Mouse (Mus musculus) layer of hippocampus, adult 11-12 months (tissue): ENCODE results near the gene Slc39a9.

Experiments used
- DNase-seq: peaks from one replicate; pipeline ENCODE4 v3.0.0; 2022; ENCODE audit warnings: low spot score

Slc39a9 gene

DNA sequence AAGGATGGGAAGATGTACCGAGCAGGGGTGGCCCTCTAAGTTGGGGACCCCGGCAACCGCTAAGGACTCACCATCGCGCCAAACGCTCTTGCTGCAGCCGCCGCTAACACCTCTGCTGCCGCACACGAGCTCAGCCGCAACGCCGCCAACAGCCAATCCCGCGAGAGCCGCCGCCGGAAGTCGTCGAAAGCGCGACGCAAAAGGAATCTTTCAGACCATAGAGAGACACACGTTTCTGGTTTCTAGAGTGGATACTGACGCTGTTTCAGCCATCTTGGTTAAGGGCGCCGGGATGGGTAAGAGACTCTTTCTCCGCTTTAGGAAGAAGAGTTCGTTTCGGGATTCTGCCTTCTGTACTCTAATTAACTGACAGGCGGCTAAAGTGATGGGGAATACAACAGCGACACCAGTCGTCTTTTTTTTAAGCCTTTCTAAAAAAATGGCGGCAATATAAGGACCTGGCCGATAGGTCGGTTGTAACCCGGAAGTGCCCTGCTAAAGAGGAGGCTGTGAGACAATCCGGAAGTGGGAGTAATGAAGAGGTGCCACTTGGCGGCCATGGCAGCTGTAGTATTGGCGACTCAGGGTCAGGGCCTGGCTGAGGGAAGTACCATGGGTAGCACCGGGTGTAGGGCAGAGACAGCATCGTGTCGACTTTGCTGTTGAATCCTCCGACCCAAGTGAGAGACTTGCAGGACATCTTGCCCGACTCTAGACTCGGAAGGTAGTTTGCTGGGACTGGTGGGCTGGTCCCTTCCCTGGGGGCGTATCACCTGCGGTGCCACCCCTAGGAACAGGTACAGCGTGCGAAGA is at the start of gene Slc39a9, which contains the start of gene Erh:
Slc39a9 (plus strand) TSS at position 191 of the 813 bp plus-strand sequence.
Erh (minus strand) TSS at position 649 of the 813 bp plus-strand sequence.
- peak; percentile 96 for DNase-seq

DNA sequence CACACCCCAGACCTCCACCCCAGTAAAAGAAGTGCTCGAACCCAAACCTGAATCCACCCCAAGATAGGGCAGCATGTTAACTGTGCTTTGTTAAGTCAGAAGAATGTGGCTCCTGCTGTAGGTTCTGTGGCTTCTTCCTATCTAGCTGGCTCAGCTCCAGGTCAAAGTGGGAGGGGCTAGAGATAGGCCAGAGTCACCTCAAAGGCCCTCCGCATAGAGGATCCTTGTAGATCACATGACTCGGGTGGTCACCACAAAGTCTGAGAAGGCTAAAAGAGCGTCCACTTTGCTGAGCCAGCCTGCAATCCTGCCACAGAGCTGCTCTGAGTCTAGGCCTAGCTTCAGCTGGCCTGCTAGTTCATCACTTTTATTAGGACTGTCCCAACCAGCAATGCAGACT is 49.5 kb upstream of the Slc39a9 start:
- DNase-seq = no peak

DNA sequence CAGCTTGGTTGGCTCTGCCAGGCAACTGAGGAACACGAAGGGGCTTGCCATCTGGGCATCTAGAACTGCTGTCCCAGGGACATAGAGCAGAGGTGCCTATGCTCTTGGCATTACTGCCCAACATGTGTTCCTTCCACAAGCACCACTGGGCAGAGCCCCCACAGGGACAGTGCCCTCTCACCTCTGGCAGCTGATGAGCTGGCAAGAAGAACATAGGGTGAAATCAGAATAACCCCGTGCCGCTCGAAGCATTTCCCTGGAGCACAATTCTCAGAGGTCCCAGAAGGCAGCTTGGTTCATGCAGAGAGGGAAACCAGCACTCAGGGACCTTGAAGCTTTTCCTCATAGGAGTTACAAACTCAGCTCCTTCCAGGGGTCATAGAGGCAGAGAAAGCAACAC is 48.9 kb upstream of the Slc39a9 start:
- no peak for DNase-seq

DNA sequence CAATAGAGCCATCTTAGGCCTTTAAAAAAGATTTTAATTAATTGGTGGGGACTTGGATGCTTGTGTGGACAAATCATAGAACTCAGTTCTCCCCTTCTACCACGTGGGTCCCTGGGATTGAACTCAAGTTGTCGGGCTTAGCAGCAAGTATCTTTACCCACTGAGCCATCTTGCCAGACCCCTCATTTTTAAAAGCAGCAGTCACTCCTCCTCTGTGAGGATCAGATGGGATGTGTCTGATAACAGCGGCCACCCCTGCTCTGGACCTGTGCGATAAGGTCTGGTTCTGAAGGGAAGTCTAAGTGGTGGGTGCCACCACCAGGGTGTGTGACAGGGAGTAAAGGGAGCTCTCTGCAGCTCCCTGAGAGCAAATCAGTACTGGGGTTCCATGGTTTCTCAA is 48.1 kb upstream of the Slc39a9 start:
- no peak for DNase-seq

DNA sequence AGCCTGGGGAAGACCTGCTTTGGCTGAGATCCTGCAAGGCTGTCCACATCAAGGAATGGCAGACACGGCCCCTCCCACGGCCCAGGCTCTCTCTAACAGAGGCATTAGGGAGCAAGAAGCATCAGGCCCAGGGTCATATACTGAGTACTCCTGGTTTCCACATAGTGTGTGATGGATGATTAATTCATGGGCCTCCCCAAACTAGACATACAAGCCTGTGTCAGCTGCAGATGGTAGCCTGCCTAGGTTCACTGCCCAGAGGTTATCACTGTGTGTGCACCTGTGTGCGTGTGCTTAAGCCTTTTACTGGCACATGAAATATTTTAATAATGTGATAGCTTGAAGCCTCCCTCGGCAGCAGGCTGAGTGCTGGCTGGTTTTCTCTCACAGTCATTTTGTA is 47.7 kb upstream of the Slc39a9 start:
- DNase-seq = no peak

DNA sequence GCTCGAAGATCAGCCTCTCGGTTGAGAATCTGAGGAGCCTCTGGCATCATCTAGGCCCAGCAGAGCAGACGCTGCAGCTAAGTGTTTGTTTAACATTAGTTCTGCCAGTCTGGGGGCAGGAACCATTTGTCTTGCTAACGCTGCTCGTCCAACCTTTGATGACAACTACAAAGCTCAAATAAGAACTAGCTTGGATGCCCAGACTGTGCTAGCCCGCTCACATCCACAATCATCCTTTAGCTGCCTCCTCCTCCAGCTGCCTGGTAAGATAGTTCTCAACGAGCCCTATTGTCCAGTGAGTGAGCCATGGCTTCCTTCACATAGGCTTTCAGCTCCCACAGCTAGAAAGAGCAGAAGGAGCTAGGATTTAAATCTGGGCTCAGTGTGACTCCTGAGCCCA is 45.4 kb upstream of the Slc39a9 start:
- no peak for DNase-seq

DNA sequence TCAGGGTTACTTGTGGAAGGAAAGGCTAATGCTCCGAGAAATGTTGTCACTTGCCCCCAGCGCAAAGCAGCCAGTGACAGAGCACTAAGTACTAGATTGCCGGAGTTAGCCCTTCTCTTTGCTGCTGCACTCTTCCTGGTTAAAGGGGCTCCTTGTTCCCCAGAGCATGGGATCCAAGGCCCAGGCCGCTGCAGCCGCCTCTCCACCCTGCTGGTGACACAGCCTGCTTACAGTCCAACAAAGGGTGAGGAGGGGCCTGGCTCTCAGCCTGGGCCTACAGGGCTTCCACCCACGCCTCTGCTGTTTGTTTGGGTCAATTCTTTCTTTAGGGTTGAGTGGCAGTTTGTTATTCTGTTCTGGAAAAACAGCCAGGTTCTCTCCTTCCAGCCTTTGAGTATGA is 44.9 kb upstream of the Slc39a9 start:
- DNase-seq = peak; percentile 75

DNA sequence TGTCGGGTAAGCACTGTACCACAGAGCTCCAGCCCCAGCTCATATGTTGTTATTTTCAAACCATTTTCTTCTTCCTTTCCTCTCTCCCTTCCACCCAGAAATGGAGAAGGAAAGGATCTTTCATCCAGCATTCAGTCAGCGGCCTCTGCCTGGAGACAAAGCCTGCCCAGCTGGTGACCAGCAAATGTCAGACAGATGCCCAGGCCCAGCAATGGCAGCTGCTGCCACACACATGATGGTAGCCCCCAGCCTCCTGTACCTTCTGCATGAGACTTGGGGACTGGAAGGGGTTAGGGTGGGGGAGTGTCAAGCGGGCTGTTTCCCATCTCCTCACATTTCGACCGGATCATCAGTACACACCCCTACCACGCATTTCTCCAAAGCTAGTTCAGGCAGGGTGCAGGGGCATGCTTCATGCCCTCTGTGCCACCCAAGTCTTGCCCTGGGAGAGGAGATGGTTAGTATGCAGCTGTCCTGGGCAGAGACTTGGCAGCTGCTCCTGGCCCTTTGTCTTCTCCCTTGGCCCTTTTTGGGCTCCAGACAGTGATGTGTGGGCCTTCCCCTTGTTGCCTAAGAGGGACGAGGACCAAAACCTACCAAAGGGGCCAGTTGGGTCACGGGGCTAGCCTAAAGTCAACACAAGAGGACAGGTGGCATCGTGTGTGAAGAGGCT is 42.0 kb upstream of the Slc39a9 start:
- no peak for DNase-seq

DNA sequence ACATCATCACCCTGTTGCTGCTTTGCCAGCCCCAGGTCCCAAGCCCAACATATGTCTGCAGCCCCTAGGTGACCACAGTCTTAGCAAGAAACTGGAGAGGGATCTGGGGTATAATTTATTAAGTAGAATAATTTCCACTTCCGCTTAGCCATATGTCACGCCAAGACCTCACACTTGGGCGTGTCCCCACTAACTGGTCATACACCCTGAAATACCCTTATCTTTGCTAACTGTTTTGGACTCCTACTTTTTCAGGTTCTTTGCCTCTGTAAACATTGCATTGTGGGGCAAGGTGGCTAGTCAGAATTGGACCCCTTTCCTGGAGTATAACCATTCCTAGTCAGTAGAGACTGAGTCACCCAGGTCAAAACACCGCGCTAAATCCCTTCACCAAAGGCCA is 41.3 kb upstream of the Slc39a9 start:
- DNase-seq = no peak

DNA sequence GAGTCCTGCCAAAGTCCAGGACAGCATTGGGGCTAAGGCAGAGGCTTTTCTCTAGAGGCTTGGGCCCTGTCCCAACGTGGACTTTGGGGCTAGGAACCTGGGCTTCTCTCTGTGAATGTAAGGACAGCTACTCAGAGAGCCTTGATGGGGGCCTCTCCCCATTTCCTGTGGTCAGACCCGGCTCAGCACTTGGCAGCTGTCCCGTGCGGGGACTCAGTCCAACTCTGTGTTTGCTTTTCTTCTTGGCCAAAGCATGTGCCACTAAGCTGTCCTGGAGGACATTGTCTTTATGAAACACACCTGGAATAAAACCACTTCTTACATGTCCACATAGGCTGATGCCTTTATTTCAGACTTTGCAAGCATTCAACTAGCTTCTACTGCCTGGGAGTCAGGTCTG is 40.1 kb upstream of the Slc39a9 start:
- DNase-seq = no peak

DNA sequence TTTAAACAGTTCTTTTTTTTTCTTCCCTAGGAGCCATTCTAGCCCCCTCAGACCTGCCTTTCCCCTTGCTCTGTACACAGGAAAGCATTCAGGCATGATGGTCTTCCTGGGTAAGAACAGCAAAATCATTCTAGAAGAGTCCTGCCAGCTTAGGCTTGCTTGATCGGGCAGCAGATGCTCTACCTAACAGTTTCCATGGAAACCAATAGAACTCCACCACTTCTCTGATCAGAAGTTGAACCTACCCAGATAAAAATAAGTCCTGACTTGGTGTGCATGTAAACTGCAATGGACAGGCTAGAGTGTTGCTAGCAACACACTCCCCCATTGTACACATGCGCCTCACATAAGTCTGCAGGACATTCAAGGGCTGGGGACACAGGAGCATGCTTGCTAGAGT is 39.5 kb upstream of the Slc39a9 start:
- DNase-seq = no peak

DNA sequence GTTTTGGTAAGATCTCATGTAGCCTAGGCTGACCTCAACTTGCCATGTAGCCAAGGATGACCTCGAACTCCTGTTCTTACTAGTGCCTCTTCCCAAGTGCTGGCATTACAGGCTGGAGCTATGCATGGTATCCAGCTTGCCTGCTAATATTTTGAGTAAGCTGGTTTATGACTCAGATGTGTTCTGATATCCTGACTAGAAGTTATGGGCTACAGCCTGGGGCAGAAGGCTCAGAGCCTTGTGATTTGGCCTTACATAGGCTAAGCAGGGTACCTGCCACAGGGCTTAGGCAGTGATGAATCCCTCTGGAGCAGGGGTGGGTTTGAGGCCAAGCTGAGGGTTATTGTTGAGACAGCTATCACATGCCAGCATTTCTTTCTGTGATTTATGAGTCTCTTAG is 35.1 kb upstream of the Slc39a9 start:
- no peak for DNase-seq

DNA sequence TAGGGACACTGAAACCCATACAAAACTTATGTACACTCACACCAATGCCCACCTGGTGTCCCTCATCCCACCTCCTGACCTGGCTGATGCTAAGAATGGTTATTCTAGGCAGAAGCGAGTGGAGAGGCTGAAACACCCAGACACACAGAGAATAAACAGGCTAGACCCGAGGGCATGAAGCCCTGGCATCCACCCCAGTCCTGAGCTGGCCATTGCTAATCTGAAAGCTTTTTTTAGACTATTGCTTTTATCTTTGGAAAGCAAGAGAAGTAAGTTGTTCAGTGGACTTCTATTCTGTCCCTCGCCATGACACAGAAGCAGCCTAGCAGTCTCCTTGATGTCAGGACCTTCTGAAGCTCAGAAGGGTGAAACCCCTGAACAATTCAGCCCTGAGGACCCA is 33.8 kb upstream of the Slc39a9 start:
- no peak for DNase-seq

DNA sequence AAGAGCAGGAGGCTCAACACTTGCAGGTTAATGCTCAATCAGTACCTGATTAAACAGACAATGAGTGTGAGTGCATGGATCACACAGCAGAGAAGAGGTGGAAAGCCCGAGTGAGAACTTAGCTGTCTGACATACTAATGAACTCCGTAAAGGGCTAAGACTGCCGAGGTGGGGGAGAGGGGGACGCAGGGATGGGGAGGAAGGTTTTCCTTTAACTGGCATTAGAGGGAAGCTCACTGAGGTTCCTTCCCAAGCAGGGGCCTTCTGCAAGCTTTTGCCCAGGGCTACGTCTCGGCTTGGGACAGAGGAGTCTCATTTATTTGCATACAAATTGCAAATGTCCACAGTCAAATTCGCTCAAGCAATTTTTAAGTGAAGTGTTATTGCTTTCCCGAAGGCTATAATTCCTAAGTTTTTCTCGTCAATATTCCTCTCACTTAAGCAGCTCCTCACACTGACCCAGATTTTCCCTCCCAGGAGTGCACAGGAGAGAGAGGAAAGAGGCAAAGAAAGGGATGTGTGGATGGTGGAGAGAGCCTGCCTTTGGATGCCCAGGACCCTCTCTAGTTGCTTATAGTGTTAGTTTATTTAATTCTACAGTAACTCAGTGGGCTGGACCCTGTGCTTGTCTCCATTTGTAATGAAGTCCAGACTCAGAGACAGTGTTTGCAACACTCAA is 31.4 kb upstream of the Slc39a9 start:
- no peak for DNase-seq

DNA sequence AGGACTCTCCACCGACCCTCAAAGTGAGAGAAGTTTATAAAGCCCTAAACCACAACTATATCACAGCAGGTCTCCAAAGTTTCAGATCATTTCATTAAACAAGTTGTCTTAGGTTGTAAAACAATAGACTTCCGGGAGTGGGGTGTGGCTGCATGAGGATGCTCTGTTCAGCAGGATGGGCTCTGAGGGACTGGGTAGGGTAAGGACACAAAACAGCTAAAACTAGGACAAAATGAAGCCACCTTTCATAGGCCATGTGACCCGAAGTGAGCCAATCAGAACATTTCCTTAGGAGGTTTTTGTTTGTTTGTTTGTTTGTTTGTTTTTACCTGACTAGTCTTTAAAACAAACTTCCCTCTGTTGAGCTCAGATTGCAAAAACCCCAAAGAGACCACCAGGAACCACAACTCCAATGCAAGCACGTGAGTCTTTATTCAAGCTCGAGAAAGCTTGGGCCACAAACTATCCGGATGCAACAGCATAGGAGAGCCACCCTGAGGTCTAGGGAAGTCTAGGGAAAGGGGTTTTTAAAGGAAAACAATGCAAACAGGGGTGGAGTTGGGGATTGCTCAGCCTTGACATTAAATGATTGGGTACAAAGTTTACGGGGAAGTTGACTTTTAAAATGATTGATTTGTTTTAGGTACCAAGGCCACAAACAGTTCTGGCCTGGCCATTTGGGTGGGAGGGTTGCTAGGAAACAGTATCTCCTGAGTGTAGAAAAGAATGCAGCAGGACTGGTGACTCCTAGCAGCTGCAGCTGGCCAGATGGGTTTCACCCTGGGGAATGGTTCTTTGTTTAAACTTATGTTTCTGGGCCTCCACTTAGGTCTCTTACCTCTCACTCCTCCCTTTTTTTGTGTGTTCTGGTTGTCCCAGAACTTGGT is 28.1 kb upstream of the Slc39a9 start:
- DNase-seq = no peak

DNA sequence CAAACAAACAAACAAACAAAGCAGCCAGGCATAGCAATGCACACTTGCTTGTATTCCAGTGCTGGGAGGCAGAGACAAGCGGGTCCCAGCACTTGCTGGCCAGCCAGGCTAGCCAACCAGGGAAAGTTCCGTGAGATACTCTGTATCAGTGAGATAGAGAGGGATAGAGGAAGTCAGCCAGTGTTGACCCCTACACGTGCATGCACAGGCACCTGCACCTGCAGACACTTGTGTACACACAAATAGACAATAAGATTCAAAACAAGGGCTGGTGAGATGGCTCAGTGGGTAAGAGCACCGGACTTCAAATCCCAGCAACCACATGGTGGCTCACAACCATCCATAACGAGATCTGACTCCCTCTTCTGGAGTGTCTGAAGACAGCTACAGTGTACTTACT is 23.2 kb upstream of the Slc39a9 start:
- DNase-seq = no peak

DNA sequence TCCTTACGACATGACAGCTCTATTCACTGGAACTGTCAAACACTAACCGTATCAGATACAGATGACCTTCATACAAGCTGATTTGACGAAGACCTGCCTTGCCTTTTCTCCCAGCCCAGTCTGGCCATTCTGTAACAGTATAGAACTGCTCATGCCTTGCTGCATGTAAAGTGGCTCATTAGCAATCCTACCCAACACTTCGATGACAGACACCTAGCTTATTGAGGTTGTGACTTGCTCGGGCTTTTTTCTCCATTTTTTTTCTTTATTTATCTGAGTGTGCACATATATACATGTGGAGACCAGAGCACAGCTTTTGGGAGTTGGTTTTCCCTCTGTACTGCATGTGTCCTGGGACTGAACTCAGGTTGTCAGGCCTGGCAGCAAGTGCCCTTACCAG is 11.9 kb upstream of the Slc39a9 start:
- no peak for DNase-seq

DNA sequence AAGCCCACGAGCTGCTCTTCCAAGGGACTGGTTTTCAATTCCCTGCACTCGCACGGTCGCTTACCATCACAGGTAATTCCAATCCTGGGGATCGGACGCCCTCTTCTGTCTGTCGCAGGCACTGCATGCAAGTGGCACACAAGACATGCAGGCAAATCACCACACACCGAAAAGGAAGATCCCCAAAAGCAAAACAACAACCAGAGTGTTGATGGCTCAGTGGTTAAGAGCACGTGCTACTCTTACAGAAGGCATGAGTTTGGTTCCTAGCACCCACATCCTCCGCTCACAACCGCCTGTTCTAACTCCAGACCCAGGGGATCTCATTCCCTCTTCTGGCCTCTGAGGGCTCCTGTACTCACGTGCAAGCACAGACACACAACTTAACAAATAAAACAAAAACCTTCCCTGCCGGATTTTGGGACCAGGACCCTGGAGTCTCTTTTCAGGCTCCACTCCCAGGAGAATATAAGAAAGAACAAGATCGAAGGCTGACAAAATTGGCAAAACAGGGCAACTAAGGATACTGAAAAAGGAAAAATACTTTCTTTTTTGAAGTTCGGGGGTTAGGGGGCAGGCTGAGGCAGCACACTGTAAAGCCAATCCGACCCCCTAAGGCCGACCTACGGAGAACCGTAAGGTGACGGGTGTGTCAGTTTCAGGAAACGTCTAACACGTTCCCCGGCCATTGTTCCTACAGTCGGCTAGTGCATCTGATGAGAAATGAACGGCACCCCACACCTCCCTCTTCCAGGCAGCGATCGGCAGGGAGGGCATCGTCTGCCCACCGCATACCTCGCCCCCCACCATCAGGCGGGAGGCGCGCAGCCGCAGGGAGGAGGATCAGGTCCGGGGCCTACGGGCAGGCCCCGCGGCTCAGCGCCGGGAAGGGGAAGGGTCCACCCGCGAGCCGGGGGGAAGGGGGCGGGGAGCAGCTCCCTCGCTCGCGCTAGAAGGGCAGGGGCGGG is 674 bp upstream of the Slc39a9 start:
- peak; percentile 54 for DNase-seq

DNA sequence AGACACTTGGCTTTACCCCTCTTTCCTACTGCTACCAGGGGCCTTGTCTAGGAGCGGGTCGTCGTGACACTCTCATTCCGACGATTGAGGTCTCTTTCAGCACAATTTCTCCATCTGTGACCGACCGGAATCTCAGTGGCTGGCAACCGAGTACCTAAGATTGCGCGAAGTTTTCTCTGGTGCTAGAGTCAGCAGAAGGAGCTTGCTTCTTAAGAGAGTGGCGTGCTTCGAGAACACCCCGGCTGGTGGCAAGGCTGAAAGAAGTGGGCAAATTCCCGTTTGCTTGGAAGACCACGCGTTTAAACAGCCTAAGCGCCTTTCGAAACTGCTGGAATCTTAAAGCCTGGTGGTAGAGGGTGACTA is 804 bp downstream of the Slc39a9 start:
- DNase-seq = no peak

DNA sequence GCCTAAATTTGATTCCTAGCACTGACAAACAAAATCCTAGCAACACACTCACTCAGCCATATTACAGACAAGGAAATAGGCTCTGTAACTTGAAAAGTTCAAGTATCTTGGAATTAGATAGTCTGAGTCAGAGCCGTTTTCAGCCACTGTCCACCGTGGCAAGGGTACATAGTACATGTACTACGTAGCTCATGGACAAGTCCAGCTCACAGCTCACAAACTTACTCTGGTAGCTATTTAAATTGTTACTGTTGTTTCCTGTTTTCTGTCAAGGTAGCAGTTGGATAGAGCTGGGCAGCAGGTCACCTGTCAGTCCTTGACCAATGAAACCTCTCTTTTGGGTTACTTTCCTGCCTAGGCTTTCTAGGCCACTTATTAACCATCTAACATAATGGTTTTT is 2.7 kb downstream of the Slc39a9 start:
- no peak for DNase-seq
